In the genomic region with DNA sequence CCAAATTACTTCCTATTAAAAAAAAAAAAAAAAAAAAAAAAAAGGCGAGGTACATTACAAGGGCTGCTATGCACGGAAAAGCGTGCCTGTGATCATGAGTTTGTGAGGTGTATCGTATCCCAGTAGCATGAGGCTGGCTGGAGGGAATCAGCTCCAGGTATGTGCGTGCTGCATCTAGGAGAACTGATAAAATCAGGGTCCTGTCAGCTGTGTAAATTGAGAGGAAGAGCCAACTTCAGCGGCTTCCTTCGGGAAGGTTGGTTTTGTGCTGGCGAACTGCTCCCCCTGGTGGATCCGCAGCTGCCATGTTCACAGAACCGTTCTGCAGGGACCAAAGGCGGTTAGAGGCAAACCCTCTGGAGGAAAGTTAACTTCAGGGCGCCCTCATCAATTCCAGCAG, we compare ENCODE assay signal across 7 mouse cellular contexts.
A peak's percentile ranks its signal among the peaks of the same experiment; 100 is the strongest.
DNase-seq lines count a peak whose midpoint lies in the region; ATAC-seq and TF ChIP-seq lines count a peak whose summit lies in the region.

No protein-coding gene starts in this region.

- peak overlapping the region; percentile 40 for H3K4me3 ChIP-seq in embryonic facial prominence, embryonic 14.5 days (ENCODE audit: low read depth, low read length)
- peak overlapping the region; percentile 38 for H3K4me3 ChIP-seq in limb, embryonic 12.5 days (replicated peaks)
- H3K4me3 ChIP-seq in midbrain, embryonic 14.5 days (replicated peaks; ENCODE audit: low read depth, low read length), result peak overlapping the region; percentile 30
- H3K4me3 ChIP-seq in stomach, embryonic 14.5 days (ENCODE audit: low read depth, low read length), result peak overlapping the region; percentile 29; the same call in 1 of the 2 replicates

- H3K27ac ChIP-seq in embryonic facial prominence, embryonic 14.5 days (replicated peaks; ENCODE audit: low read depth, low read length), result peak overlapping the region; percentile 75; the same call in 1 of the 2 replicates
- H3K27ac ChIP-seq in limb, embryonic 12.5 days, result no peak overlapping the region
- no peak overlapping the region for H3K27ac ChIP-seq in midbrain, embryonic 14.5 days (replicated peaks; ENCODE audit: low read depth, low read length)
- peak overlapping the region; percentile 57; the same call in 1 of the 2 replicates for H3K27ac ChIP-seq in stomach, embryonic 14.5 days (ENCODE audit: low read length)

- no peaks in the 10 kb centered on the region for H3K36me3 ChIP-seq in embryonic facial prominence, embryonic 14.5 days (ENCODE audit: control insufficient read depth, insufficient read depth, low read length)
- H3K36me3 ChIP-seq in limb, embryonic 12.5 days, result no peaks in the 10 kb centered on the region
- no peaks in the 10 kb centered on the region for H3K36me3 ChIP-seq in midbrain, embryonic 14.5 days (ENCODE audit: control insufficient read depth, insufficient read depth, low read length)
- H3K36me3 ChIP-seq in stomach, embryonic 14.5 days (ENCODE audit: control insufficient read depth, insufficient read depth, low read length), result no peaks in the 10 kb centered on the region

- H3K4me1 ChIP-seq in embryonic facial prominence, embryonic 14.5 days (ENCODE audit: control insufficient read depth, insufficient read depth, low read length), result peaks cover 7% of the 10 kb centered on the region; the same call in 1 of the 2 replicates
- peaks cover 6% of the 10 kb centered on the region for H3K4me1 ChIP-seq in limb, embryonic 12.5 days (replicated peaks)
- H3K4me1 ChIP-seq in midbrain, embryonic 14.5 days (ENCODE audit: control insufficient read depth, insufficient read depth, low read length), result peaks cover 7% of the 10 kb centered on the region; the same call in 1 of the 2 replicates
- peaks cover 10% of the 10 kb centered on the region for H3K4me1 ChIP-seq in stomach, embryonic 14.5 days (ENCODE audit: control insufficient read depth, insufficient read depth, low read length)

- ATAC-seq in embryonic facial prominence, embryonic 14.5 days (ENCODE audit: low read depth), result peak; percentile 86
- ATAC-seq in limb, embryonic 12.5 days (ENCODE audit: insufficient number of reproducible peaks, insufficient read depth, low FRiP score, low TSS enrichment, low read depth), result no peak
- ATAC-seq in midbrain, embryonic 14.5 days (ENCODE audit: low FRiP score, low TSS enrichment), result peak; percentile 60; the same call in 1 of the 2 replicates
- peak; percentile 33; the same call in 1 of the 2 replicates for ATAC-seq in stomach, embryonic 14.5 days (ENCODE audit: insufficient number of reproducible peaks, insufficient read depth, low FRiP score, low read depth)

- peaks cover 12% of the 10 kb centered on the region; the same call in 1 of the 2 replicates for H3K27me3 ChIP-seq in embryonic facial prominence, embryonic 14.5 days (replicated peaks; ENCODE audit: control insufficient read depth, insufficient read depth, low read length)
- H3K27me3 ChIP-seq in limb, embryonic 12.5 days, result peaks cover 16% of the 10 kb centered on the region
- peaks cover 23% of the 10 kb centered on the region for H3K27me3 ChIP-seq in midbrain, embryonic 14.5 days (ENCODE audit: control insufficient read depth, insufficient read depth, low read length)
- H3K27me3 ChIP-seq in stomach, embryonic 14.5 days (ENCODE audit: control insufficient read depth, insufficient read depth, low read length), result no peaks in the 10 kb centered on the region

- H3K9ac ChIP-seq in embryonic facial prominence, embryonic 14.5 days (ENCODE audit: low read depth, low read length), result peak overlapping the region; percentile 48; the same call in 1 of the 2 replicates
- H3K9ac ChIP-seq in limb, embryonic 12.5 days (replicated peaks), result no peak overlapping the region
- 0 out of 2 replicates have a peak overlapping the region, but pooled peaks have one; percentile 37 for H3K9ac ChIP-seq in midbrain, embryonic 14.5 days (replicated peaks; ENCODE audit: low read length)
- no peak overlapping the region for H3K9ac ChIP-seq in stomach, embryonic 14.5 days (replicated peaks; ENCODE audit: low read depth, low read length)

- peak; percentile 95 for TF ChIP-seq CTCF in brain, embryonic 14.5 days (IDR thresholded peaks at IDR 0.05; ENCODE audit: borderline replicate concordance, extremely low read depth, insufficient read depth, insufficient read length)

- H3K4me2 ChIP-seq in embryonic facial prominence, embryonic 14.5 days (ENCODE audit: low read depth, low read length), result peak overlapping the region; percentile 67
- peak overlapping the region; percentile 62 for H3K4me2 ChIP-seq in limb, embryonic 12.5 days
- H3K4me2 ChIP-seq in midbrain, embryonic 14.5 days (ENCODE audit: low read length), result peak overlapping the region; percentile 57
- H3K4me2 ChIP-seq in stomach, embryonic 14.5 days (replicated peaks; ENCODE audit: low read depth, low read length), result peak overlapping the region; percentile 54

- H3K9me3 ChIP-seq in embryonic facial prominence, embryonic 14.5 days (ENCODE audit: control insufficient read depth, low read length), result no peaks in the 10 kb centered on the region
- no peaks in the 10 kb centered on the region for H3K9me3 ChIP-seq in limb, embryonic 12.5 days
- no peaks in the 10 kb centered on the region for H3K9me3 ChIP-seq in midbrain, embryonic 14.5 days (ENCODE audit: control insufficient read depth, low read length)
- no peaks in the 10 kb centered on the region for H3K9me3 ChIP-seq in stomach, embryonic 14.5 days (ENCODE audit: control insufficient read depth, low read depth, low read length)

- DNase-seq in brain, embryonic 14.5 days (ENCODE audit: low read depth), result peak; percentile 96
- DNase-seq in embryonic facial prominence, embryonic 14.5 days (ENCODE audit: low spot score), result peak; percentile 94
- peak; percentile 78 to 83 for DNase-seq in heart, adult 9 months (ENCODE audit: low spot score in 2 of 2)
- peak; percentile 89 for DNase-seq in kidney, adult 9 months
- DNase-seq in midbrain, embryonic 14.5 days, result peak; percentile 93

- TF ChIP-seq POLR2A in brain, embryonic 14.5 days (IDR thresholded peaks at IDR 0.05; ENCODE audit: borderline replicate concordance, extremely low read depth, insufficient read depth, insufficient read length, poor library complexity, severe bottlenecking), result no peak

- 1% methylated on average over 12 of the region's 12 CpGs for WGBS in embryonic facial prominence, embryonic 14.5 days
- WGBS in limb, embryonic 12.5 days, result 1% methylated on average over 12 of the region's 12 CpGs
- 5% methylated on average over 12 of the region's 12 CpGs for WGBS in midbrain, embryonic 14.5 days
- 1% methylated on average over 12 of the region's 12 CpGs for WGBS in stomach, embryonic 14.5 days

Comparison
In these comparisons a context has a peak if more than half of its experiments do, and no peak if none do; other contexts are left out.
1. H3K27ac ChIP-seq: peak in embryonic facial prominence, embryonic 14.5 days (single experiment) and stomach, embryonic 14.5 days (single experiment); none in limb, embryonic 12.5 days (single experiment) and midbrain, embryonic 14.5 days (single experiment).
2. H3K9ac ChIP-seq: peak in embryonic facial prominence, embryonic 14.5 days (single experiment) and midbrain, embryonic 14.5 days (single experiment); none in limb, embryonic 12.5 days (single experiment) and stomach, embryonic 14.5 days (single experiment).
3. Peak in every context shown above with its lines, with median percentiles within 50 percentile points of each other: DNase-seq, H3K4me2 ChIP-seq and H3K4me3 ChIP-seq.